Mouse (Mus musculus) lung, adult 2 months (tissue): ENCODE results near the gene Draxin.

Experiments used
- CTCF ChIP-seq: fragments of 200-500 bp; IDR thresholded peaks from 2 replicates; pipeline ENCODE4 v1.5.1; 2011; ENCODE audit warnings: mild to moderate bottlenecking, low read length, control low read depth; ENCODE audit not compliant: insufficient read depth
- POLR2A ChIP-seq: fragments of 200-500 bp; IDR thresholded peaks from 2 replicates; pipeline ENCODE4 v1.6.1; 2011; ENCODE audit warnings: low read depth, mild to moderate bottlenecking, control low read depth, low read length, borderline replicate concordance; ENCODE audit errors: extremely low read depth

DNA sequence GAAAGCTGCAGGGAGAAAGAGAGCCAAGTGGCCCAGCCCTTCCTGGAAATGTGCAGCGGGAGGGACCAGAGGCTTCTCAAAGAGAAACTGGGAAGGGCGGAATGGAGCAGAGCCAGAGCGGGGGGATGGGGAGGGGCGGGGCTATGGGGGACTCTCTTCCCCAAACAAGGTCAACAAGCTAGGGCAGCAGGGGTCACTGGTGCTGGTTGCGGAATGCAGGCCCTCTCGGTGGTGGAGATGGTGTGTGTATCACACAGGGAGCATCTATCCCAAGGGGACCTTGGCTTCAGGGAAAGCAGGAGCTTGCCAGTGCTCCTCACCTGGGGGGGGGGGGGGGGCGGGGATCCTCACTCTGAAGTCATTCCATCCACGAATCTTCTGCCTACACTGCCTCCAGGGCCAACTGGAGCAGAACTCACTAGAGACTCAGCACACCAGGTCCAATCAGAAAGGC is 46.2 kb downstream of the Draxin start:
- no peak for TF ChIP-seq POLR2A
- TF ChIP-seq CTCF = no peak
